Mouse (Mus musculus): ENCODE measurements around the gene Gm11492.

Gm11492 gene

DNA sequence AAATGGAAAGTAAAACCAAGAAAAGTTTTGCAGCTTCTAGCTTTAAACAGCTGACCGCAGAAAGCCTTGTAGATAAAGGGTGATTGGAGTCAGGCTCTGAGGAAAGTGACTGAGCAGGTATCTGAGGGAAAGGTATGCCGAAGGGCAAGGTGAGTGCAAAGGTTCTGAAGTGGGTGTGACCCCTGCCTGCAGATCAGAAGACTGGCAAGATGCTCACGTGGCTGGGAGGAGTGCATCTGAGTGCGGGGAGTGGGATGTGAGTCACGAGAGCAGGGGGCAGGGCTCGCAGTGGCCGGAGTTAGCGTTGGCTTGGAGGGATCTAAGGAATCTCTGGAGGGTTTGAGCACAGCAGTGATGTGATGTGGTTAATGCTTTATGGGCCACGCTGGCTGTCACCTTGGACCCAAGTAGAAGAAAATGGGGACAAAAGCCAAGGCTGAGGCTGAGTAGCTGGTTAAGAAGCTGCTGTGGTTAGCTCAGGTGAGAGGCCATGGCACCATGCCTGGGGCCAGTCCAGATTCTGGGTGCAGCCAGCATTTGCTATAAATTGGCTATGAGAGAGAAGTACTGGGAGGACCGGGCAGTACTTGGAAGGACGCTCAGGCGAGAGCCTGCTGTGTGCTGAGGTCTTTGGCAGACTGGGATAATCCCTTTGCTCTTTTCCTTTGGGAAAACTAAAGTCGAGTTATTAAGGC is 33.1 kb downstream of the Gm11492 start:
- DNase-seq (ENCODE audit: low spot score), result no peak

DNA sequence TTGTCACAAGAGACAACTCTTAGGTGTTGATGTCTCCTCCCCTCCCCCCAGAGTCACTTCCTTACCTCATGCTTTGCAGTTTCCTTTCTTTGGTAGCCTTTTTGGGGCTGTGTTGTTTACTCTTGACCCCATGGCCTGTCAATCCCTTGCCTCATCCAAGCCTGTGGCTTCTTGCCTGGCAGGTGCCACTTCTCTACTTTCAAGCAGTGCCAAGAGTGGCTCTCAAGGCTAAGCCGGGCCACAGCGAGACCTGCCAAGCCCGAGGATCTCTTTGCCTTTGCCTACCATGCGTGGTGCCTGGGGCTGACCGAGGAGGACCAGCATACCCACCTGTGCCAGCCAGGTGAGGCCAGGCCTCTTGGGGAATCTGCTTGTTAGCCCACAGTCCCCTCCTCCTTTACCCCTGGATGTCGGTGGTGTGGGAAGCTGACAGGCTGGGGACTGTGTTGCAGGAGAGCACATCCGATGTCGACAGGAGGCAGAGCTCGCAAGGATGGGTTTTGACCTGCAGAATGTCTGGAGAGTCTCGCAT is 33.9 kb downstream of the Gm11492 start:
- DNase-seq (ENCODE audit: low spot score), result no peak

DNA sequence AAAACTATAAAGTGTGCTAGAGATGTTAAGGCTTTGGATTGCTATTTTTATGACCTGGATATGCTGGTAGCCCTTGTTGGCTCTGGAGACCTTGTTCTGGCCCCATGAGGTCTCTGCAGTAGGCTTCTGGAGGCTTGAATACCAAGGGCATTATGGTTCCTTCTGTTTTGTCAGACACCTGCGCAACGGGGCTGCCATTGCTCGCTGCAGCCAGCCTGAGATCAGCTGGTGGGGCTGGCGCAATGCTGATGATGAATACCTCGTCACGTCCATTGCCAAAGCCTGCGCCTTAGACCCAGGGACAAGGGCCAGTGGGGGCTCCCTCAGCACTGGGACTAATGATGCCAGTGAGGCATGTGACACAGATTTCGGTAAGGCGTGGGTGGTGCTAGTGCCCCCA is 35.8 kb downstream of the Gm11492 start:
- no peak for DNase-seq (ENCODE audit: low spot score)

DNA sequence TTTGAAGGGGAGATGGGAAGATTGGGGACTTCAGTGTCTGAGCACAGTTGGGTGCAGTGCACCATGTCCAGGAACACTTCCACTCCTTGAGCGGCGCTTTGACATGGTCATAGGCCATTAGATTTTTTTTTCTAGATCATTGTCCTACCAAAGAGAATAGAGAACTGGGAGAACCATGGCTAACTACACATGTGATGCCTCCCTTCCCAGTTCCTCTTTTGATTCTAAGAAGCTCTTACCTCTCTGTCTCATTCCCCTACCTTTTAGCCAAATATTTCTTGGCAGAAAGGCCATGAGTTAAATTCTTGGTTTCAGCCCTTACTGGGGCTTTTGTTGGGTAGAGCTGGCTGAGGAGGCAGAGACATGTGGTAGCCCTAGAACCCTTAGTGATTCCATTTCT is 37.1 kb downstream of the Gm11492 start:
- no peak for DNase-seq (ENCODE audit: low spot score)

DNA sequence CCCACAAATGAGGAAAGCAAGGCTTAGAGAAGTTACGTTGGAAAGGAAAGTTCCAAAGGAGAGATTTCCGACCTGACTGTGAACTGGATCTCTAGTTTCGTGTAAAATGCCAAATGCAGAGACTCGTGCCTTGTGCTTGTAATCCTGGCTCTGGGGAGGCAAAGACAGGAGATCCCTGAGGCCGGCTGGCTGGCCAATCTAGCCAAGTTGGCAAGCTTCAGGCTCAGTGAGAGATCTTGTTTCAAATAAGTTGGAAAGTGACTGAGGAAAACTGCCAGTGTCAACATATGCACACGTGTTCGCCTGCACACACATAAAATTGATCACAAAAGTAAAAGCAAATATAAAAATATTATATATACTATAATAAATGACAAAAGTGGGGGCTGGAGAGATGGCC is 42.8 kb downstream of the Gm11492 start:
- DNase-seq (ENCODE audit: low spot score), result no peak

DNA sequence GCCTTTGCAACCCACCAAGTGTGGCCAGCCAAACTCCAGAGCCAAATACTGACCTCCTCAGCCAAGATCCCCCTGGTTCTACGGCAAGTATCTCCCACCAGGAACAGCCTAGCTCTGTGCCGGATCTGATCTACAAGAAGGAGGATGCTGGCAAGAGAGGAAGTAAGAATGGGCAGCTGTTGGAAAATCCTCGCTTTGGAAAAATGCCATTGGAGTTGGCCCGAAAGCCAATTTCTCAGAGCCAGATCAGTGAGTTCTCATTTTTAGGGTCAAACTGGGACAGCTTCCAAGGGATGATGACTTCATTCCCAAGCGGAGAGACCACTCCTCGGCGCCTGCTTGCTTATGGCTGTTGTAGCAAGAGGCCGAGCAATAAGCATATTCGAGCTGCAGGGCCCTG is 45.1 kb downstream of the Gm11492 start:
- no peak for DNase-seq (ENCODE audit: low spot score)

DNA sequence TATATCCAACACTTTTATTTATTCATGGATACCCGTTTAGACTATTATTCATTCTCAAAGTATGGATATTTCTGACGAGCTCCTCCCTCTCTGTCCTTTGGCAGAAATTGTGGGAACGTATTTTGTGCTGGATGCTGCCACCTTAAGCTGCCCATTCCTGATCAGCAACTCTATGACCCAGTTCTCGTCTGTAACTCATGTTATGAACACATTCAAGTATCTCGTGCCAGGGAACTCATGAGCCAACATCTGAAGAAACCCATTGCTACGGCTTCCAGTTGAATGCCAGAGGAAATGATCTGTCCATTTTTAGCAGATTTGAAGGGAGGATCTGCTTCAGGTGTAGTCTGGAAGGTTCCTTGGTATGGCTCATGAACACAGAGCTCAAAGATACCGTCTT is 47.5 kb downstream of the Gm11492 start:
- DNase-seq (ENCODE audit: low spot score), result no peak

DNA sequence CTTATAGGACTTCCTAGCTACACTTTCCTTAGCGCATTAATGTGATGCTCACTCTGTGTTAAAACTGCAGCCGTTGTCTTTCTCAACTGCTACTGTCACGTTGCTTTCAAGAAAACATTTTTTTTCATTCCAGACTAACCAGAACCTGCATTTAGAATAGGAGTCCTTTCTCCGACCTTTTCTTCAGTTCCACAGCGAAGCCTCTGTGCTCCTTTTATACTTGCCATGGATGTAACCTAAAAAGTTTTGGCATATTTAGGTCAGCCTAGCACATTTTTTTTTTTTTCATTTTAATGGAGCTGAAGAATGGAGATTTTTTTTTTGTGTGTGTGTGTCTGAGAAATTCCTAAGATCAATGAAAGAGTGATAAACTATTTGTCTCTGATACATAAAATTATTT is 49.1 kb downstream of the Gm11492 start:
- DNase-seq (ENCODE audit: low spot score), result no peak

DNA sequence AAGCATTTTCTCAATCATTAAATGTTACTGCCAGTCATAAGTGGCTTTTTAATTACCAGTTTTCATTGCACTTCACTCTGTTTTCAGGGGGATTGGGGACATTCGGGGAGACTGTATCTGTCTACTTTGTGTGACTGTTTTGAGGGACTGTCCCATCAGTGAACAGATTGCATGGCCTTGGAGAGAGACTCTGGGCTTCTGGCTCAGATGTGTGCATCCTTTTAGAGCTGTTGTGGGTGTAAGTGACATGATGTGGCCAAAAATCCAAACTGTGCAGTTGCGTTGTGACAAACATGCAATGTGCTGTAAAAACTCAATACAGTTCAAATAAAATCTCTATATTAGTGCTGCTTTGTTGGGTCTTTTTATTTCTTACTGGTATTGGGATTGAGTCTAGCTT is 49.5 kb downstream of the Gm11492 start:
- DNase-seq (ENCODE audit: low spot score), result no peak

DNA sequence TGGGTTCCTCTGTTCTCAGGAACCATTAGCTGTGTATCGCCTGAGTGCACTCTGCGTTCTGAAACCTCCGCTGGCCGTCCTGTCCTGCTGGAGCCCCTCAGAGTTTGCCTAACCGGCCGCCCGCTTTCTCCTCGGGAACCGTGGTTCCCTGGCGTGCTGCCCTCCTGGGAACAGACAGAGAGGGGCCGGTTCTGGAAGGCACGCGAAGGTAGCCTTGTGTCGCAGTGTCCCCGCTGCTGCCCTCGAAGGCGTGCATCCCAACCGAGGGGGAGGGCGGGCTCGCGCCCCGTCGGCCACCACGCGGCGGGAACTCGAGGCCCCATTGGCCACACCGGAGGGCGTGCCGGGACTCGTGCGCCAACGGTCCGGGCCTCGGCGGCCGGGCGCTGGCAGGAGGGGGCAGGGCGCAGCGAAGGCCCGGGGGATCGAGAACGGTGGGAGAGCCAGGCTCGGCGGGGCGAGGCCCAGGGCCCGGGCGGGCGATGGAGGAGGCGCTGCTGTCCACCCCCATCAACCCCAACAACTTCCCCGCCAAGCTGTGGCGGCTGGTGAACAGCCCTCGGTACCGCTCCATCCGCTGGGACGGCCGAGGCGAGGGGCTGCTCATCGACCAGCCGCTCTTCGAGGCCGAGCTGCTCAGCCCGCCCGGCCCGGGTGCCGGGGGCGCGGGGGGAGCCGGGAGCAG is 50.5 kb downstream of the Gm11492 start, which contains the start of gene Hsf5:
Gene Hsf5 (plus strand): TSS at position 375 of the 685 bp plus-strand sequence.
- DNase-seq (ENCODE audit: low spot score), result no peak

DNA sequence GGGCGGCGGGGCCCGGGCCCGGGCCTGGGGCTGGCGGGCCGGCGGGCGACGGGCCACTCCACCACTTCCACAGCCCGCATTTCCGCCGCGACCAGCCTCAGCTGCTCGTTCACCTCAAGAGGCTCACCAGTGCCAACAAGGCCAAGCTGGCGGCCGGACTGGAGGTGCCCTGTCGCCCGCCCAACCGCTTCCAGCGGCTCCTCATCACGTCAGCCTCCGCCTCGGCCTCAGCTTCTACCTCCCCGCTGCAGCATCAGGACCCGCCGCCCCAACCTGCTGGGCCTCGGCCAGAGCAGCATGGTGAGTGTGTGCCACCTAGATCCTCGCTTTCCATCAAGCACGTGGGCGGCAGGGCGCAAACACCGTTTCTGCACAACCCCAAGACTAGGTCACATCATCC is 51.2 kb downstream of the Gm11492 start:
- no peak for DNase-seq (ENCODE audit: low spot score)

All from MN1 (cell line).